Mouse (Mus musculus) forebrain, embryonic 15.5 days (tissue): ENCODE measurements at regions not wholly inside any gene's neighbourhood (a gene's known extent, or its start where the extent isn't known, plus 50 kb on each side); places are given as distances from the start of the nearest gene placed in this dataset.

ENCODE experiments used
- ATAC-seq: fragments of 200-750 bp; cut with Nextera tagmentation; replicated peaks from 2 replicates; pipeline ENCODE4 v1.8.0; 2017; ENCODE audit warnings: mild to moderate bottlenecking, moderate TSS enrichment, moderate library complexity
- H3K27ac ChIP-seq: fragments of 300-500 bp; sonication (generic); replicated peaks from 2 replicates; pipeline ENCODE4 v1.5.1; 2015; ENCODE audit warnings: mild to moderate bottlenecking, inconsistent platforms
- H3K27me3 ChIP-seq: fragments of 300-500 bp; sonication (generic); 2 replicates; pipeline ENCODE4 v1.6.1; 2015; ENCODE audit warnings: inconsistent platforms
- H3K36me3 ChIP-seq: fragments of 300-500 bp; sonication (generic); 2 replicates; pipeline ENCODE4 v1.6.1; 2015; ENCODE audit warnings: mild to moderate bottlenecking, inconsistent platforms
- H3K4me1 ChIP-seq: fragments of 300-500 bp; sonication (generic); 2 replicates; pipeline ENCODE4 v1.6.1; 2015; ENCODE audit warnings: inconsistent platforms
- H3K4me2 ChIP-seq: fragments of 300-500 bp; sonication (generic); replicated peaks from 2 replicates; pipeline ENCODE4 v1.6.1; 2015; ENCODE audit warnings: mild to moderate bottlenecking, inconsistent platforms
- H3K4me3 ChIP-seq: fragments of 300-500 bp; sonication (generic); 2 replicates; pipeline ENCODE4 v1.5.1; 2015; ENCODE audit warnings: mild to moderate bottlenecking, inconsistent platforms
- H3K9ac ChIP-seq: fragments of 300-500 bp; sonication (generic); replicated peaks from 2 replicates; pipeline ENCODE4 v1.6.1; 2015; ENCODE audit warnings: mild to moderate bottlenecking, inconsistent platforms
- H3K9me3 ChIP-seq: fragments of 300-500 bp; sonication (generic); 2 replicates; pipeline ENCODE4 v1.6.1; 2016; ENCODE audit warnings: inconsistent platforms
- WGBS: fragments of 180-500 bp; shearing (Covaris S2); methylation state at CpG from one replicate; pipeline ENCODE4 v1.1.7; 2015; ENCODE audit warnings: mixed read lengths; 5-methylcytosine and 5-hydroxymethylcytosine counted together

DNA sequence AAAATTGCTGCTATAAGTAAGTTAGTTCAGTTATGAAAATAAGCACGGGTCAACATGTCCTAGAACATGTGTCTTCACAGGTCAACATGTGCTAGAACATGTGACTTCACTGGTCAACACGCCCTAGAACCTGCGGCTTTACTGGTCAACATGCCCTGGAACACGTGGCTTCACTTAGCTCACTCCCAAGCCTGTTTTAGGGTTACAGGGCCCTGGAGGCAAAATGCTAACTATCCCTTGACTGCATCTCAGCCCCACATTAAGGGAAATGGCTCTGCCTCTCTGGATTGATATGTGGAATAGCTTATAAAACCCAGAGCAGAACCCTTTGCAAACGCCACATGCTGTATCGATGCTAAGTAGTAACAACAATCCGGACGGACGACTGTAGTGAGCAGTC, 67.8 kb downstream of the Nkx6-1 start:
- no peak overlapping the region for H3K4me3 ChIP-seq
- ATAC-seq = no peak
- H3K27me3 ChIP-seq = 0 out of 2 replicates have a peak, but pooled peaks cover 3% of the 10 kb centered on the region
- H3K9ac ChIP-seq = no peak overlapping the region
- H3K27ac ChIP-seq = no peak overlapping the region
- H3K36me3 ChIP-seq = no peaks in the 10 kb centered on the region
- WGBS = 93% methylated on average over 9 of the region's 9 CpGs
- no peak overlapping the region for H3K4me2 ChIP-seq
- H3K9me3 ChIP-seq = no peaks in the 10 kb centered on the region
- no peaks in the 10 kb centered on the region for H3K4me1 ChIP-seq

DNA sequence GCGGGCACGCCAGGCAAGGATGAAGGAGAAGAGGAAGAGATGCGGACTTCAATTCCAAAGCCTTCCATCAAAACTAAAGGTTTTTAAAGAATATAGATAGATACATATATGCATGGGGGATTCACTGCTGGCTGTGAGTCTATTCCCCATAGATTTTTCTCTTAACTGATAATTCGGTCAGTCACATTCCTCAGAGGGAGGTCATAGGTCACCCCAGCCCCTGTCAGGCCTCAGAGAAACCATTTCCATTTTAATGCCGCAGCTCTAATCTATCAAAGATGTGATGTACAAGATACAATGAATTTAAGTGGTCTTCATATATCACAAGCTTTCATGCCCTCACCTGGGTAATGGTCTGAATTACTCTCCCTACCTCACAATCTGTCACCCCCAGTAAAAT, 73.6 kb downstream of the Nkx6-1 start:
- H3K4me3 ChIP-seq = no peak overlapping the region
- 0 out of 2 replicates have a peak, but pooled peaks cover 3% of the 10 kb centered on the region for H3K27me3 ChIP-seq
- H3K4me1 ChIP-seq = peaks cover 8% of the 10 kb centered on the region
- 85% methylated on average over 5 of the region's 5 CpGs for WGBS
- H3K9me3 ChIP-seq = no peaks in the 10 kb centered on the region
- H3K27ac ChIP-seq = no peak overlapping the region
- H3K9ac ChIP-seq = no peak overlapping the region
- no peaks in the 10 kb centered on the region for H3K36me3 ChIP-seq
- no peak overlapping the region for H3K4me2 ChIP-seq
- no peak for ATAC-seq

DNA sequence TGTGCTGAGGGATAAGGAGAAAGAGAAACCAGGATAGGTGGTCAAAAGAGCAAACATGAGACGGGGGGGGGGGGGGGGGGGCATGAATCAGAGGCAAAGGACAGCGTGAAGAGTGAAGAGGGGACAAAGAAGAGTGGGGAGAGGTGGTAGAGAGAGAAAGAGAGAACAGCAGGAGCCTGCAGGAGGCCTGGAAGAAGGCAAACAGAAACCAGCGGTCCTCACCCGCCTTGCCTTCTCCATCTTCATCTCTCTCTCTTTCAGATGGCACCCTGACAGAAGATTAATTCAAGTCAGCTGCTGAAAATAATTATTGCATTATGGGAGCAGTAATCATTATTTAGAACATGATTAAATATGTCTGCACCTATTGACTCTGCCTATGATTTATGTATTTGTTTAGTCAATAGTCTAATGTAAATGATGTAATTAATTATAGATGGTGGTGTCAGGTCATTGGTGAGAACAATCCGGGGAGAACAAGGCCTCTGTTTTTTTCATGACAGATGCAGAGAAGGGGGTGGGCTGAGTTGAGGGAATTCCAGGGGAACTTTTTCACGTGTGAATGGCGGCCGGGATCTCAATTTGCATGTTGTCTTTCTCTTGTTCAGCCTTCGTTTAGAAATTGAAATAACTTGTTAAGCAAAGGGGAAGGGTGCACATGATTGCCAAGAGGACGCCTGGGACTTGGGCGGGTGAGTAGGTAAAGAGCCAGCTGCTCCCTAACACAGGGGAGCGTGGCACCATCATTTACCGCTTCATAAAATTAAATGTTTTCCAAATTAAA, 74.3 kb downstream of the Nkx6-1 start:
- H3K27me3 ChIP-seq = 0 out of 2 replicates have a peak, but pooled peaks cover 3% of the 10 kb centered on the region
- ATAC-seq = peak; percentile 55; the same call in 1 of the 2 replicates

GRCm38 (mm10) chr5:101572966-101573365, 91.8 kb downstream of the Nkx6-1 start:
- 85% methylated on average over 15 of the region's 15 CpGs for WGBS
- no peak for ATAC-seq
- H3K27me3 ChIP-seq = no peaks in the 10 kb centered on the region; the same call in 1 of the 2 replicates

More for the DNA sequence above, 74.3 kb downstream of the Nkx6-1 start:
- Histone ChIP-seq H3K4me2 (no peak overlapping the region), H3K27ac (no peak overlapping the region), H3K9ac (no peak overlapping the region), H3K4me3 (no peak overlapping the region), H3K4me1 (peaks cover 8% of the 10 kb centered on the region), H3K9me3 (no peaks in the 10 kb centered on the region), H3K36me3 (no peaks in the 10 kb centered on the region)
- 13% methylated on average over 11 of the region's 13 CpGs for WGBS

DNA sequence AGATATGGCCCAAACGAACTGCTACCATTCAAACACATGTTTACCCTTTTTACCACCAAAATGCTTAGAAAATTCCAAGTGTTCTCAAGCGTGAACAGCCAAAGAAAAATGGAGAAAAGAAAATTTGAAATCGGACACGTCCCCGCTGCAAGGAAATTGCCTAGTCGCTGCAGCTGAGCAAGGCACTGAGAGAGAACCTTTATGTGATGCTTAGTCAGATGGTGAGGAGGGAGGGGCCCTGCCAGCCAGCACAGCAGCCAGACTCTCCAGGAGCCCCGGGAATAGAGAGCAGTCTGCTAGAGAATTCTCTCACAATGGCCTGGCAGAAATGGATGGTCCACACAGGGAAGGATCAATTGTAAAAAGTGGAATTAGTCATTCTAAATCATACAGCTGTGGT, 99.0 kb downstream of the Nkx6-1 start:
- no peak overlapping the region for H3K4me3 ChIP-seq
- H3K27me3 ChIP-seq = peaks cover 4% of the 10 kb centered on the region
- H3K9me3 ChIP-seq = no peaks in the 10 kb centered on the region
- no peak overlapping the region for H3K4me2 ChIP-seq
- no peak overlapping the region for H3K27ac ChIP-seq
- peaks cover 4% of the 10 kb centered on the region; the same call in 1 of the 2 replicates for H3K4me1 ChIP-seq
- H3K9ac ChIP-seq = no peak overlapping the region
- no peak for ATAC-seq
- WGBS = 5% methylated on average over 7 of the region's 7 CpGs
- no peaks in the 10 kb centered on the region for H3K36me3 ChIP-seq

More at GRCm38 (mm10) chr5:101572966-101573365, 91.8 kb downstream of the Nkx6-1 start:
- Histone ChIP-seq H3K9ac (no peak overlapping the region), H3K4me2 (no peak overlapping the region), H3K4me3 (no peak overlapping the region), H3K36me3 (no peaks in the 10 kb centered on the region), H3K9me3 (no peaks in the 10 kb centered on the region), H3K4me1 (no peaks in the 10 kb centered on the region), H3K27ac (no peak overlapping the region)

- Histone ChIP-seq H3K9ac (no peak overlapping the region), H3K4me1 (0 out of 2 replicates have a peak, but pooled peaks cover 4% of the 10 kb centered on the region), H3K36me3 (no peaks in the 10 kb centered on the region), H3K9me3 (no peaks in the 10 kb centered on the region), H3K27me3 (peaks cover 4% of the 10 kb centered on the region; the same call in 1 of the 2 replicates), H3K4me2 (no peak overlapping the region), H3K4me3 (no peak overlapping the region), H3K27ac (no peak overlapping the region)
- no peak for ATAC-seq
Observed at GRCm38 (mm10) chr5:101560366-101560765, 104.4 kb downstream of the Nkx6-1 start.

- WGBS = 48% methylated on average over 13 of the region's 13 CpGs
- 0 out of 2 replicates have a peak, but pooled peaks have one; percentile 43 for ATAC-seq
Observed at GRCm38 (mm10) chr5:101558279-101558987, 106.4 kb downstream of the Nkx6-1 start.

GRCm38 (mm10) chr5:101557156-101557555, 107.6 kb downstream of the Nkx6-1 start:
- WGBS = 52% methylated on average over 3 of the region's 3 CpGs
- Histone ChIP-seq H3K36me3 (no peaks in the 10 kb centered on the region), H3K4me2 (no peak overlapping the region), H3K27me3 (no peaks in the 10 kb centered on the region), H3K27ac (no peak overlapping the region), H3K4me1 (0 out of 2 replicates have a peak, but pooled peaks cover 4% of the 10 kb centered on the region), H3K9ac (no peak overlapping the region), H3K9me3 (no peaks in the 10 kb centered on the region), H3K4me3 (no peak overlapping the region)
- no peak for ATAC-seq

More at GRCm38 (mm10) chr5:101558279-101558987, 106.4 kb downstream of the Nkx6-1 start:
- H3K27ac ChIP-seq = no peak overlapping the region
- no peaks in the 10 kb centered on the region for H3K9me3 ChIP-seq
- H3K27me3 ChIP-seq = no peaks in the 10 kb centered on the region
- H3K4me2 ChIP-seq = no peak overlapping the region
- H3K36me3 ChIP-seq = no peaks in the 10 kb centered on the region
- no peak overlapping the region for H3K4me3 ChIP-seq
- H3K9ac ChIP-seq = no peak overlapping the region
- H3K4me1 ChIP-seq = 0 out of 2 replicates have a peak, but pooled peaks cover 4% of the 10 kb centered on the region

- Histone ChIP-seq H3K27ac (no peak overlapping the region), H3K36me3 (no peaks in the 10 kb centered on the region), H3K27me3 (peaks cover 89% of the 10 kb centered on the region), H3K9me3 (no peaks in the 10 kb centered on the region), H3K9ac (no peak overlapping the region), H3K4me2 (no peak overlapping the region), H3K4me1 (peaks cover 8% of the 10 kb centered on the region), H3K4me3 (no peak overlapping the region)
- ATAC-seq = no peak
- 3% methylated on average over 11 of the region's 13 CpGs for WGBS
Observed at GRCm38 (mm10) chr5:101543326-101543725, 121.5 kb downstream of the Nkx6-1 start.

GRCm38 (mm10) chr5:101539818-101540217, 125.0 kb downstream of the Nkx6-1 start:
- no peak overlapping the region for H3K4me2 ChIP-seq
- H3K36me3 ChIP-seq = no peaks in the 10 kb centered on the region
- no peak overlapping the region for H3K27ac ChIP-seq
- H3K4me1 ChIP-seq = peaks cover 17% of the 10 kb centered on the region
- H3K9ac ChIP-seq = no peak overlapping the region
- no peaks in the 10 kb centered on the region for H3K9me3 ChIP-seq
- peaks cover 91% of the 10 kb centered on the region for H3K27me3 ChIP-seq
- 50% methylated on average over 1 of the region's 1 CpGs for WGBS
- ATAC-seq = no peak
- H3K4me3 ChIP-seq = no peak overlapping the region

- Histone ChIP-seq H3K27ac (no peak overlapping the region), H3K4me3 (no peak overlapping the region), H3K36me3 (no peaks in the 10 kb centered on the region), H3K27me3 (peaks cover 91% of the 10 kb centered on the region), H3K9ac (no peak overlapping the region), H3K9me3 (no peaks in the 10 kb centered on the region), H3K4me2 (no peak overlapping the region), H3K4me1 (peaks cover 17% of the 10 kb centered on the region)
- no peak for ATAC-seq
- WGBS = 3% methylated on average over 10 of the region's 10 CpGs
Observed at GRCm38 (mm10) chr5:101539254-101539549, 125.6 kb downstream of the Nkx6-1 start.
